Mouse (Mus musculus) B cell, adult 2 months (primary cell): ENCODE results near the gene Dnmt3a.

Source experiments
- DNase-seq, 2 experiments: peaks; one replicate each; pipeline ENCODE4 v3.0.0; 2022

Gene Dnmt3a

DNA sequence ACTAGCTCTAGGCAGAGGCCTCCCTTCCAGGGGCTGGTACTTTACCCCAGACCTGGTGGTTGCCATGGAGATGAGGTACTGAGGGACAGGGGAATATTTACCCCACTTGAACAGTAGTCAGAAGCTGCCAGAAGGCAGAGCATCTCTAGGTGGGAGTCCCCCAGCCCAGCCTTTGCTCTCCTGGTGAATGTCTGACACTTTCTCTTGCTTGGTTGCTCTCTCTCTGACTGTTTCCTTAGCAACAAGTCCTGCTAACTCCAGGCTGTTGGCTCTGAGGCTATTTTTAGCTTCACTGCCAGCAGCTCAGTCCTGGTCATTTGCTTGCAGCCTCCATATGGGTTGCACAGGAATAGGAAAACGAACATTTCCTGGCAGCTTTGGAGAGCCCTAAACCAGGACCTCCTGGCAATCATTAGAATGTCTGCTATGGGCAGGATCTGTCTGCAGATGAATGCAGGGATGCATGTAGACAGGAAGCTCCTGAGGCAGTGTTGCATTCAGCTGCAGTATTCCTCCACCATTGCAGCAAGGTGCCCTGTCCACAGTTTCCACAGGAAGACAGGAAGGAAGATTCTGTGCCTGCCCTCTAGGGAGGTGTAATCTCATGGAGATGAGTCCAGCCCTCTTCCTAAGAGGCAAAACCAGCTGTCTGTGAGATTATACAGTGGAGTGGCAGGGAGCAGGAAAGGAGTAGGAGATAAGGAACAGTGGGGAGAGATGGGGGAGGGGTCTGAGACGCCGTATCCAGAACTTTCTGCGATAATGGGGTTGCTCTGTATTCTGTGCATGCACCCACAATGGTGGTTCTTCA is 81.9 kb downstream of the Dnmt3a start:
- DNase-seq: no peak

- no peak for DNase-seq
These were observed 84.2 kb downstream of the Dnmt3a start for GRCm38 (mm10) chr12:3889875-3890635.

DNA sequence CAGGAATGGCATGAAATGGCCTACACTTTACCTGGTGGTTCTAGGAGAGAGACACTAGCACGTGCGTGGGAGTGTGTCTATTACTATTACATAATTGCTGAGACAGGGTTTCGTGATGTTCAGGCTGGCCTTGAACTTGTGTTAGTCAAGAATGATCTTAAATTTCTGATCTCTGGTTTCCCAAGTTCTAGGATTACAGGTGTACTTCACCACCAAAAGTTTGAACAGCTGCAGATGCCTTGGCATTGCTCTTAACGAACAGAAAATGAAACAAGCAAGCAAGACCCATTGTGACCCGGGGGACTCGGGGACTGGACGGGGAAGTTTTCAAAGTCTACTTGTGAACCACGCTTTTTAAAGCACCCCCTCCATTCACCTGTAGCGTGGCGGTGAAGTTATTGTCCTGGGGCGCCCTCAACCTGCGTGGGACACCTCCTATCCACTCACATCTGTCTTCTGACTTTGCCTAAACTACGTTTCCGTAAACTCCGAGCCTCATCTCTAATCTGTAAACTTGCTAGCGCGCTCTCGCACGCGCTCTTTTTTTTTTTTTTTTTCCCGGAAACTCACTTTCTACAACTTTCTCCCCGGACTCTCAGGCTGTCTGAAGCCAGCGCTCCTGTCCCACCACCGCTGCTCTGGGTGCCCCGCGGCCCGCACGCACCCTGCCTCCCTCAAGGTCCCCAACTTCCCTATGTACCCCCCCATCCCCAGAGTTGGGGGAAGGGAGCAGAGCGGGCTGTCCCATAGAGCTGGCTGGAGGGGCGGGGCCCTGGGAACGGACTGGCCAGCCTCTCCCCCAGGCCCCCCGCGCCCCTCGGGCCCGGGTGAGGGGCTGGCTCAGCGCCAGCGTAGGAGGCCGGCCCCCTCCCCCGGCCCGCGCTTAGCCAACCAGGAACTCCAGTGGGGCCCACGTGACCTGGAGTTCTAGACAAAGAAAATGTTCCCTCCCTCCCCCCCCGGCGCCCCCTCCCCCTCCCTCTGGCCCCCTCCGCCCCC is 85.2 kb downstream of the Dnmt3a start:
- DNase-seq: peak; percentile 69 to 70

GRCm38 (mm10) chr12:3891779-3892239 is 86.0 kb downstream of the Dnmt3a start:
- DNase-seq: peak; percentile 47 to 51

DNA sequence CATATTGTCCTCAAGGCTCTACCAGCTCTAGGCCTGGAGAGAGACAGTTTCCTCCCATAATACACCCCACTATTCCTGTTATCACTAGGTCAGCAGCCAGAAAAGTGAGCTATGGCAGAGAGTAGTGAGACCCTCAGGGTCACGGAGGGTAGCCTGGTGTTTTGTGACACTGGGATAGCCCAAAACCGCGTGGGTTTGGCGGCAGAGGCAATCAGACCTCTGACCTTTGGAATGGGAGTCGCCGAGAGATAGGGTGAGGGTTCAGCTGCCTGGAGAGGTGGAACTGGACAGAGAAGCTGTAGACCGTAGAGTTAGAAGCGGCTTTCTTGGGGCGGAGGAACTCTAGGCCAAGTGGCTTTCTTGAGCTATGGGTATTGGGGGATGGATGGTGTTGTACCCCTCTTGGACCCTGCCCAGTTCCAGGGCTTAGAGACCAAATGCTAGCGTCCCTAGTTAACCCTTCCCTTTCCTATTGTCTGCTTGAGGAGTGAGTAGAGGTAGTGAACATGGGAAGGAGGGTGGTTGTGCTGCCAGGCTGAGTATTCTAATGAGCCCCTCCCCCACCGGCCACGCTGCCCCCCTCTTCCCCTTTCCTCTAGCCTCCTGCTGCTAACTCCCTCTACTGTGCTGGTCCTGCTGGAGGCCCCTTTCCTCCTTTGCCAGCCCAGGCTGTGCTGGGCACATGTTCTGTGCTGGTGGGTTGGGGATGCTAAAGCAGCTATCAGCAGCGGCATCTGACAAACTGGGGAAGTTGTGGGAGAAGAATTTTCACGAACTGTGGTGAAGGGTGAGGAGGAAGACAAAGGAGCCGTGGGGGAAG is 86.6 kb downstream of the Dnmt3a start:
- peak; percentile 40 to 43 for DNase-seq

DNA sequence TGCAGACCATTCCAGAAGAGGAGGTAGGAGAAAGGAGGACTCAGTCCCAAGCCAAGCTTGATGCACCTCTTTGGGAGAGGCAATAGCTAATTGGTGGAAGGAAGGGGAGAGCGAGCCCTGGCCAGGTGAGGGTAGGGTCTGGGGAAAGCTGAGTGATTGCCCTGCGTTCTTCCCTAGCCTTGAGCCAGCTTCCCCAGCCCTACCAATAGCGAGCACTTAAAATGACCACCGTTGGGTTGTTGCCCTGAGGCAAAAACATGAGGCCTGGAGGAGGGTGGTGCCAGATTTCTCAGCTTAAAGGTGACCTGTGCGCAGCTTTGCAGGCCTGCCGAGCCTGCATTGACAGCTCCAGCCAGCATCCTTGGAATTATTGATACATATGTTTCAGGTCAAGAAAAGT is 87.5 kb downstream of the Dnmt3a start:
- DNase-seq: no peak

- DNase-seq: no peak
These were observed 88.7 kb downstream of the Dnmt3a start for GRCm38 (mm10) chr12:3894525-3894924.

GRCm38 (mm10) chr12:3897057-3897545 is 91.3 kb downstream of the Dnmt3a start:
- DNase-seq: no peak

DNA sequence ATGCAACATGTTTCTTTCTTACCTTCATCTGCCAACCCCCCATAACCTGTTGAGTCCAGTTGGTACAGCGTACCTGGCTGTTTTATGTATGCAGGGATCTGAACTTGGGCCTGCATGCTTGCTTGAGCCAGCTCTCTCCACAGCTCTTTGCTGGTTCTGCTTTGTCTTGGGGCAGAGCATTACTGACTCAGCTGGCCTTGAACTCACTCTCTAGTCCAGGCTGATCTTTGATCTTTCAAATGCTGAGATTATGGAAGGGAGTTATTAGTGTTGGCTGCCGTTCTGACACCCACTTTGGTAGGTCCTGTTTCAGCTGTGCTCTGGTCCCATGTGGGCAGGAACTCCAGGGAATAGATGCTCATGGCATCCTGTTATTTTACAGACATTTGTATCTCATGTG is 93.0 kb downstream of the Dnmt3a start:
- no peak for DNase-seq

DNA sequence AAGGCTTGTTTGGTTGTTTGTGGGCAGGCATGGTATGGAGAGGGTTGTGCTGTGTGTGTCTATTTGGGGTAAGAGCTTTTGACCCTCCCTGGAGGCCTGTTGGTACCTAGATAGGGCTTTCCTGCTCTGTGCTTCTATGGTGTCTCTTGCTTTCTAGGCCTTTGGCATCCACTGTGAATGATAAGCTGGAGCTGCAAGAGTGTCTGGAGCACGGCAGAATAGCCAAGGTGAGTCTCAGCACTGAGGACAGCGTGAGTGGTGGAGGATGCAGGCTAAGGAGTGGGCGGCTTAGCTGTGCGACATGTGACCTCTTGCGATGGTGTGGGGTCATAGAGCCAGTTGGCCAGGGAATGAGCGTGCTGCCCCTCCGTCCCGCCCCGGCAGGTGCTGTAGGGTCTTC is 99.6 kb downstream of the Dnmt3a start:
- no peak for DNase-seq

- no peak for DNase-seq
These were observed 100.5 kb downstream of the Dnmt3a start for GRCm38 (mm10) chr12:3906308-3906707.

- DNase-seq: no peak
These were observed 101.2 kb downstream of the Dnmt3a start for GRCm38 (mm10) chr12:3907008-3907407.

- no peak for DNase-seq
These were observed 101.6 kb downstream of the Dnmt3a start for GRCm38 (mm10) chr12:3907418-3907817.

GRCm38 (mm10) chr12:3910466-3911093 is 104.8 kb downstream of the Dnmt3a start:
- no peak for DNase-seq

GRCm38 (mm10) chr12:3911831-3912348 is 106.1 kb downstream of the Dnmt3a start:
- DNase-seq: no peak

DNA sequence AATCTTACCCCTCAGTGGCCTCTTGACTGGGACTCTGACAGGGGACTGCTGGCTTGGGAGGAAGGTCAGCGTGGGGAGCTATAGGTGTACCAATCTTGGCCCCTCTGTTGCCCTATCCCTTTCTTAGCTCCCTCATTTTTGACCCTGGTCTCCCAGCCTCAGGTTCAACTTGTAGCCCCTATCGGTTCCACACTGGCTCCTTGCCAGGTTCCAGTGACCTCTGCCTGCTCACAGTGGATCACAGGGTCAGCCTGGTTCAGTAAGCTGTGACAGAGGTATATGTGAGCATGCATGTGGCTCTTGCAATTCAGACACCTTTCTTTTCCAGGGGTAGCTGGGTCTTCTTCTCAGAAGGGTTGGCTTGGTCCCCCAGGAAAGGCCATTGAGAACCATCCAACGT is 110.0 kb downstream of the Dnmt3a start:
- DNase-seq: no peak

GRCm38 (mm10) chr12:3917668-3918341 is 112.0 kb downstream of the Dnmt3a start:
- DNase-seq: no peak

DNA sequence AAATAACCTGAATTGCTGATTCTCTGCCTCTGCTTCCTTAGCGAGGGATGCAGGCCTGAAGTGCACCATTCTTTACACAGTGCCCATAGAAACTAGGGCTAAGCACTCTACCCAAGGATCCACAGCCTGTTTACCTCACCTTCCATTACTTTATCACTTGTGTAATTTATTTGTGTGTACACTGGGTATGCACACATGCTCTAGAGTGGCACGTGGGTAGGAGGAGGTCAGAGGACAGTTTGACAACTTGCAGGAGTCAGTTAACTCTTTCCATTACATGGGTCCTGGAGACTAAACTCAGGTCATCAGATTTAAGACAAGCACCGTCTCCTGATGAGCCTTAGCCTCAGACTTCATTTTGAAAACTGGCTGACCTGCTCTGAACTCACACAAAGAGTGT is 112.8 kb downstream of the Dnmt3a start:
- no peak for DNase-seq

DNA sequence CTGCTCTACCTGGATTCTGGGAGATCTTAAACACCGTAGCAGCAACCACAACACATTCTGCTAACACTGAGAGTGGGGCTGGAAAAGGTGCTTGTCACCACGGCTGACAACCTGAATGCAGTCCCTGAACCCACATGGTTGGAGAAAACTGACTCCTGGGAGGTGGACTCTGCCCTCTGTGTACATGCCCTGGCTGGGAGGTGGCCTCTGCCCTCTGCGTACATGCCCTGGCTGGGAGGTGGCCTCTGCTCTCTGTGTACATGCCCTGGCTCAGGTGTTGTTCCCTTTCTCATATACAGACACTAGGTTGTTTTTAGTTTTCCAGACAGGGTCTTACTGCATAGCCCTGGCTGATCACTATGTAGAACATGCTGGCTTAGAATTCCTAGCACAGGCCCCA is 113.6 kb downstream of the Dnmt3a start:
- DNase-seq: no peak

DNA sequence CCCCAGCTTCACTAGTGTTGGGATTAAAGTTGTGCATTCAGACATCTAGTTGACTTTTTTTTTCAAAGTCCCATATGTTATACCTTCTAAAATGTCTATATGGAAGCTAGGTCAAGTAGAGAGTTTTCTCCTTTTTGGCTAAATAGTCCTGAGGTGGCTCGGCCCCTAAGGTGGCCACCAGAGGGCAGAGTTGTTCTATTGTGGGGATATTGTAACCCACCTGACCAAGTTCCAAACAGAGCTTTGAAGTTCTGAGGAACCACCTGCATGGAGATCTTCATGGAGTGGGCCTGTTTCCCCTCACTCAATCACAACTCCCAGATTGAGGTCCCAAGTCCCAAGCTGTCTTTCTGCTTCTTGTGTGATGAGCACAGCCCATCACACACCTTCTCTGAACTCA is 120.3 kb downstream of the Dnmt3a start:
- peak; percentile 79 to 84 for DNase-seq
